Mouse (Mus musculus): Measurements from ENCODE around the gene Rnase11. TPM values are rescaled to one million over a fixed set of nuclear protein-coding genes. Genes with fewer than 3 reads are reported as not detected.

Gene Rnase11
- total RNA-seq, 4 experiments from 2014 or later: not detected

DNA sequence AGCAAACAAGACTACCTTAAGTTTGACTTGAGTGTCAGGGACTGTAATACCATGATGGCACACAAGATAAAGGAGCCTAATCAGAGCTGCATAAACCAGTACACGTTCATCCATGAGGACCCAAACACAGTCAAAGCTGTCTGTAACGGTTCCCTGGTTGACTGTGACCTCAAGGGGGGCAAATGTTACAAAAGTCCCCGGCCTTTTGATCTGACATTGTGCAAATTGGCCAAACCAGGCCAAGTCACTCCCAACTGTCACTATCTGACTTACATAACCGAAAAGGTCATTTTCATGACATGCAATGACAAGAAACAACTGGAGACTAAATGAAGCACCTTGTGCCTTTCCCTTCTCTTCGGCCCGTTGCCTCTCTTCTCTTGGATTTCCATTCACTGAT lies 40.4 kb downstream of the Rnase11 start:
- DNase-seq (ENCODE audit: low spot score in 2 of 2): no peak

- no peak for DNase-seq (ENCODE audit: low spot score in 2 of 2)
These were observed 41.2 kb downstream of the Rnase11 start for GRCm38 (mm10) chr14:51008781-51009180.

DNA sequence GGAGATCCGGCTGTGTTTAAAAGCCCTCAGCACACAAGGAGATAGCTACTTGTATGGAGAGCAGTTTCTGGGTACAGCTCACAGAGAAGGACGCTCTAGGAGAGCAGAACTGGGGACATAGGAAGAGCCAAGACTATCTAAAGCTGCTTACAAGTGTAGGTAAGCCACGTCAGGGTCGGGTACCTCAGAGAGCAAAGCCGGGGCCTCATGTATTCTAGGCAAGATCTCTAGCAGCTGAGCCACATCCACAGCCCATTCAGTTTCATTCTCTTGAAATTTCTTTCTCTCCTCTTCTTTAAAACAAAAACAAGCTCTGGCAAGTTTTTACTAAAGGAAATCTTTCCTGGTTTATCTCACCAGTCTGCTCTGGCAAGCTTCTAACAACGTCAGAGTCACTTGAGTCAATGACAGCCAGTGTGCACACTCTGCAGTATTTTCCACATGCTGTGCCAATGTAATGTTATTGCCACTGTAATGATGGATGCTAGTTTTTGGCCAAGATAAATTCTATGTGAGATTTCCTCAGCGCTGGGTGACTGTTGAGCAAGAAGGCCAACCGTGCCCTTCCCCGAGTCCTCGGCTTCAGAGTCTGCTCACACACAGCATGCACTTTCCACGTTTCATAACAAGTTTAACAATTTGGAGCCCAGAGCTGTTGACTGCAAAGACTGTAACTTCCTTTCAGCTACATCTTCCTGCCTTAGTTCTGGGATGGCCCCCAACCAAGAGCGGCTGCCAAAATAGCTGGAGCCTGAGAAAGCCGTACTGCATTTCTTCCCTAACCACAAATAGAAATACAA lies 41.8 kb downstream of the Rnase11 start:
- DNase-seq (ENCODE audit: low spot score in 2 of 2): peak; percentile 30 to 57

GRCm38 (mm10) chr14:51007152-51007801 lies 42.7 kb downstream of the Rnase11 start, which contains the start of gene Rnase10:
Gene Rnase10, plus strand, starts transcription at chr14:51007751.
- no peak for DNase-seq (ENCODE audit: low spot score in 2 of 2)

Other genes with a start within 250 kb of the Rnase11 start
- not detected for gene Ccnb1ip1, start 242.4 kb downstream of the Rnase11 start, total RNA-seq (2022)
- 10 to 100 TPM in 1 of 4 experiments, 1 to 10 TPM in 3; 7.9 to 10.2 (median 8.3) TPM for gene Parp2, start 242.3 kb downstream of the Rnase11 start, total RNA-seq (2022)
- gene Tep1, start 179.6 kb downstream of the Rnase11 start, total RNA-seq (2022): 1 to 10 TPM; 7.2 to 9.4 (median 8.4) TPM
- 10 to 100 TPM; 73.7 to 90.4 (median 77.6) TPM for gene Klhl33, start 152.7 kb downstream of the Rnase11 start, total RNA-seq (2022)
- gene Osgep, start 125.3 kb downstream of the Rnase11 start, total RNA-seq (2022): 10 to 100 TPM; 42.4 to 63.1 (median 48.7) TPM
- gene Apex1, start 125.2 kb downstream of the Rnase11 start, total RNA-seq (2022): 10 to 100 TPM; 30.8 to 35.9 (median 33.3) TPM
- 10 to 100 TPM; 12.4 to 19.8 (median 18.4) TPM for gene Pip4p1, start 119.3 kb downstream of the Rnase11 start, total RNA-seq (2022)
- gene Pnp, start 119.1 kb downstream of the Rnase11 start, total RNA-seq (2022): 1 to 10 TPM; 2.2 to 4.4 (median 3.2) TPM
- gene Gm49342, start 105.6 kb downstream of the Rnase11 start, total RNA-seq (2022): 1 to 10 TPM; 2.1 to 5.2 (median 3.3) TPM
- under 1 TPM in 3 of 4 experiments, not detected in 1; 0.29 to 0.64 (median 0.52) TPM for gene Pnp2, start 94.2 kb downstream of the Rnase11 start, total RNA-seq (2022)
- gene Rnase10, start 42.4 kb downstream of the Rnase11 start, total RNA-seq (2022): not detected
- not detected for gene Rnase9, start 8.3 kb downstream of the Rnase11 start, total RNA-seq (2022)
- not detected for gene Rnase12, start 7.5 kb upstream of the Rnase11 start, total RNA-seq (2022)
- not detected for gene Olfr750, start 24.3 kb upstream of the Rnase11 start, total RNA-seq (2022)
- 10 to 100 TPM; 17.3 to 32.3 (median 23.6) TPM for gene Rnase4, start 40.9 kb upstream of the Rnase11 start, total RNA-seq (2022)
- gene Ang, start 41.0 kb upstream of the Rnase11 start, total RNA-seq (2022): 1 to 10 TPM; 1.2 to 3.0 (median 1.6) TPM
- not detected for gene Eddm3b, start 64.3 kb upstream of the Rnase11 start, total RNA-seq (2022)
- not detected for gene Rnase6, start 73.7 kb upstream of the Rnase11 start, total RNA-seq (2022)
- not detected for gene Rnase1, start 96.6 kb upstream of the Rnase11 start, total RNA-seq (2022)
- gene Rnase2b, start 112.1 kb upstream of the Rnase11 start, total RNA-seq (2022): not detected
- not detected for gene Ang2, start 149.0 kb upstream of the Rnase11 start, total RNA-seq (2022)
- gene Ear14, start 153.2 kb upstream of the Rnase11 start, total RNA-seq (2022): not detected
- 1 to 10 TPM in 2 of 4 experiments, under 1 TPM in 2; 0.48 to 5.7 (median 2.8) TPM for gene Rnase2a, start 205.9 kb upstream of the Rnase11 start, total RNA-seq (2022)